Mouse (Mus musculus): ENCODE data around the gene Thnsl1.

Thnsl1 gene

DNA sequence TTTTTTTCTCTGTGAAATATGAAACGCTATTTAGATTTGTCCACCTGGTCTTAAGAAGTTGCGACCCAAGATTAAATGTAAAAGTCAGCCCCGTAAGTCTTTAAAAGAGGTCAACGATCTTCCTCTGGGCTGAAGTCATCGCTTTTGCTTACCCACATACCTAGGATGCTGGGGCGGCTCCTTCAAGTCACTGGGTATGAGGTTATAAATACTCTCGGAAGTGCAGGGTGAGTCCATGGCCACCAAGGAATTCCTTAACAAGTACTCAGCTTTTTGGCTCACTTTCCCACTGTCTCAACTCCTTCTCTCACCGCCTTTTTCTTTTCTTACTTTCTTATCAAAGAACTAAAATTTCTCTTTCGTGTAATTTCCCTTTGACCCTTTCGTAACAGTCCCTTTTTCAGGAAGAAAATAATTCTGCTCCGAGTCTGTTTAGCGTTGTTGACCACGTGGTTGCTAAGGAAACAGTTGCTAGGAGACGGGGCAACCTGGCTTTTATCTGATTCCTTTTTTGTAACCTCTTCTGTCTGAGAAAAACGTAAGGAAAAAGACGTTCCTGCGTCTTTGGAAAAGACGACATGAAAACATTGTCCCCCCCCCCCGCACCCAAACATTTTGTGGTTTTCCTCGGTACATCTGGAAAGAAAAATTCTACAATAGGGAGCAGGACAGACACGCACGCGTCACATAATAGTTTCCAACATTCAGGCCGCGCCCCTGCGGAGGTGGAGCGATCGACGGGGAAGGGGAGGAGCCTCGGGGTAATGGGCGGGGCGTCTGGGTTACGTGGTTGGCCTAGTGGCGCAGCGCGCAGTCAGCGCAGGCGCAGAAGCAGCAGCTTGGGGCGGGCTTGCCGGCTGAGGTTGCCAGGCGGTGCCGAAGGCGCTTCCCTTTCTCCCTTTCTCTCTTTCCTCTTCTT lies at the start of gene Thnsl1, which contains the start of gene Enkur:
Gene Thnsl1, plus strand, starts transcription at position 813 of the 919 bp plus-strand sequence.
Gene Enkur, minus strand, starts transcription at position 454 of the 919 bp plus-strand sequence.
- peak; percentile 99 for DNase-seq

- no peak for DNase-seq
Measured at GRCm38 (mm10) chr2:21164296-21164695, 41.2 kb upstream of the Thnsl1 start.

- no peak for DNase-seq
Measured at GRCm38 (mm10) chr2:21167916-21168315, 37.6 kb upstream of the Thnsl1 start.

DNA sequence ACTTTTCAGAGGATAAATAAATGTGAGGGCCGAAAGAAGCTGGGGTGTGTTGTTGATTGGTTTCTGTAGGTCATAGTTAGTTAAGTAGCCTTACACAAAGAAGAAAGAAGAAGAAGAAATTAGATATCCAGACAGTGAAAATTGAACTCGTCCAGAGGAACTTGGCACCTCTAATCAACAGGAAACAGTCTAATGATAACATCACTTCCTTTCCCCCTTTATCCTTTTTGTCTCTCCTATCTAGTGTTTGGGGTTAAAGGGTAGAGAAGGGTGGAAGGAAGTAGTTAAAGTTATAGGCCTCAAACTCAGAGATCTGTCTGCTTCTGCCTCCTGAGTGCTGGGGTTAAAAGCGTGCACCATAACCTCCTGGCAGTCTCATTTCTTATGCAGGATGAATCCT lies 32.7 kb upstream of the Thnsl1 start:
- no peak for DNase-seq

DNA sequence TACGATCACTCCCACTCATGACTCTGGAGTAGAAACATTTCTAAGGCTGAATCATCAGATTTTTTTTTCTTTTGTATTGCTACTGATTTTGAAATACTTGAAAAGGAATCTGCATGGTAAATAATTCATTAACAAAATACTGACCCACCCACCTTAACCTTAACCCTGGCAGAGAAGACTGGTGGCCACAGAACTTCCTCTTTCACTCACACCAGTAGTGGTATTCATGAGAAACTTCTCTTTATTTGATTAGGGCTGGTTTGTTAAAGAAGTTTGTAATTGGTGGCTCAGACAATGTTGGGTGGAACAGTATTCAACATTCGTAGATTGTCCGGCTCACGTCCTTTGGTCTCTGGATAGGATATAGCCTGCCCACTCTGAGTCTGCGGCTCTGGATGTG lies 26.4 kb upstream of the Thnsl1 start:
- no peak for DNase-seq

GRCm38 (mm10) chr2:21182811-21183210 lies 22.7 kb upstream of the Thnsl1 start:
- DNase-seq: no peak

- DNase-seq: peak; percentile 63
Measured at GRCm38 (mm10) chr2:21187576-21187975, 17.9 kb upstream of the Thnsl1 start.

- no peak for DNase-seq
Measured at GRCm38 (mm10) chr2:21188610-21189009, 16.9 kb upstream of the Thnsl1 start.

- no peak for DNase-seq
Measured at GRCm38 (mm10) chr2:21191232-21191631, 14.3 kb upstream of the Thnsl1 start.

DNA sequence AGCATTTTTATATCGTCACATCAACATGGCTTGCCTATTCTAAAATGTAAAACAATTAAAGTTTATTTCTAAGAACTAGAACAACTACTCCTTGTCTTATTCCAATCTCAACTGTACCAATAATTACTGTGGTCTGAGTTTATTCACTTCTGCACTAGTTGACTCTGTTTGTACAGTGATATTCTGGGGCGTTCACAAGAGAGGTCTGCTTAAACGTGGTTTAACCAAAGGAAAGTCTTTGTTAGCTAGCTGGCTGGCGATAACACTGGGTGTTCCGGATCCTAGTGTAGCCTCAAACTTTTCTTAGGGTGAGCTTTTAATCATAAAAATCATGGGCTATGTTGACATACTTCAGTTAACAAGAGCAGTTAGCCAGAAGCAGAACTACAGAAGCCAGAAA lies 10.3 kb upstream of the Thnsl1 start:
- DNase-seq: no peak

- DNase-seq: no peak
Measured at GRCm38 (mm10) chr2:21199051-21199450, 6.5 kb upstream of the Thnsl1 start.

DNA sequence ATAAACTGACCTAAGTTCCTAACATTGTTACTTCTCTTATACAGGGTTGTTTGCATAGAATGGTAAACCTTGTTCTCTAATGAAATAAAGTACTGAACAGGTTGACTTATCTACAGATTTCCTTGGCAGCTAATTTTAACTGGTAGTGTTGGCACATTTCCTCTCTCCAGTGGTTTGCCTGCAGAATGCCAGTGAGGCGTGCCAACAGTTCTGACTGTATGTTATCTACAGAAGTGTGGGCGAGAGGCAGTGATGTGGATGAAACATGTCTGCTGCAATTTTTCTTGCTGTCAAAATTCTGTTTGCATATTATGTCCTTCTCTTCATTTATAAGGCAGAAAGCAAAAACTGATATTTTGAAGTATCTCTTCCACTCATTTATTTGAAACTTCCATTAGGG lies 2.8 kb upstream of the Thnsl1 start:
- no peak for DNase-seq

- DNase-seq: no peak
Measured at GRCm38 (mm10) chr2:21205831-21206159, 271 bp downstream of the Thnsl1 start.

GRCm38 (mm10) chr2:21206278-21206677 lies 754 bp downstream of the Thnsl1 start:
- DNase-seq: no peak

DNA sequence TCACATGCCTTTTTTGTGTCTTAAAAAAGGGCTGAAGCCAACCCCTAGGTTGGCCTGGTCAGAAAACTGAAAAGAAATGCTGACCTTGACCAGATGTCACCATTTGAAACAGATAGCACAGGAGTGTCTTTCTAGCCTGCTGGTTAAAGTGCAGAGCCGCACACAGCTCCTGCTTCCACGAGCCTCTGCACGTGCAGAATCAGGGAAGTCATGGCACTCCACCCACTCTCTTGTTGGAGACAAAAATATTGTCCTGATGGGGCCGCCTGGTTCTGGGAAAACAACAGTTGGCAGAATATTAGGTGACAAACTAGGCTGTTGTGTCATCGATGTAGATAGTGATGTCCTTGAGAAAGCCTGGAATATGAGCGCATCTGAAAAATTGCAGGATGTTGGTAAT lies 5.8 kb downstream of the Thnsl1 start:
- DNase-seq: no peak

DNA sequence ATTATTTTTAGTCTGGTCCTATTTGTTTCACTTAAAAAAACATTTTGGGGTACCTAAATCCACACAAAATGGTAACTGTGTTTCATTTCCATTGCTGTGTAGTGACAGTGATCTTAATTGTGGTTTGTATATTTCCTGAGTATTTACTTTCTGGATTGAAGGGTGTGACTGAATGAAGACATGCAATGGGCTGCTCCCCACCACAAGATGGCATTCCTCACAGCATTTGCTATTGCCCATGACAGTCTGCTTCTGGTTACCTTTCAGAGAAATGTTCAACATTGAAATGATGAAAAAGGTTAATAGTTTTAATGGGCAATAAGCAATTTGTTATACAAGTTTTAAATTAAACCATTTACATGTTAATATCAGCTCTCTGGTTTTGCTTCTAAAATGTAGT lies 8.8 kb downstream of the Thnsl1 start:
- no peak for DNase-seq

DNA sequence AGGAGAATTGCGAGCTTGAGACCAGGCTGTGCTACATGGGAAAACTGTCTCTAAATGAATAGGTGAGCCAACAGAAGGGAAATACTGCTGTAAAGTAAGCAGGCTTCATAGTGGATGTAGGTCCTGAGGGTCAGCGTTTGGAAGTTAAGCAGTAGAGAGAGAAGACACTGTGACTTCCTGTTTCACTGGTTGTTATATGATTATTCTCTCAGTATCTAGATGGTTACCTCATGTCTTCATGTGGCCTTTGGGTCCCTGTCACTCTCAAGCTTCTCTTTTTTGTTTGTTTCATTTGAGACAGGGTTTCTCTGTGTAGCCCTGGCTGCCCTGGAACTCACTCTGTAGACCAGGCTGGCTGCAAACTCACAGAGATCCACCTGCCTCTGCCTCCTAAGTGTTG lies 9.8 kb downstream of the Thnsl1 start:
- DNase-seq: no peak

DNA sequence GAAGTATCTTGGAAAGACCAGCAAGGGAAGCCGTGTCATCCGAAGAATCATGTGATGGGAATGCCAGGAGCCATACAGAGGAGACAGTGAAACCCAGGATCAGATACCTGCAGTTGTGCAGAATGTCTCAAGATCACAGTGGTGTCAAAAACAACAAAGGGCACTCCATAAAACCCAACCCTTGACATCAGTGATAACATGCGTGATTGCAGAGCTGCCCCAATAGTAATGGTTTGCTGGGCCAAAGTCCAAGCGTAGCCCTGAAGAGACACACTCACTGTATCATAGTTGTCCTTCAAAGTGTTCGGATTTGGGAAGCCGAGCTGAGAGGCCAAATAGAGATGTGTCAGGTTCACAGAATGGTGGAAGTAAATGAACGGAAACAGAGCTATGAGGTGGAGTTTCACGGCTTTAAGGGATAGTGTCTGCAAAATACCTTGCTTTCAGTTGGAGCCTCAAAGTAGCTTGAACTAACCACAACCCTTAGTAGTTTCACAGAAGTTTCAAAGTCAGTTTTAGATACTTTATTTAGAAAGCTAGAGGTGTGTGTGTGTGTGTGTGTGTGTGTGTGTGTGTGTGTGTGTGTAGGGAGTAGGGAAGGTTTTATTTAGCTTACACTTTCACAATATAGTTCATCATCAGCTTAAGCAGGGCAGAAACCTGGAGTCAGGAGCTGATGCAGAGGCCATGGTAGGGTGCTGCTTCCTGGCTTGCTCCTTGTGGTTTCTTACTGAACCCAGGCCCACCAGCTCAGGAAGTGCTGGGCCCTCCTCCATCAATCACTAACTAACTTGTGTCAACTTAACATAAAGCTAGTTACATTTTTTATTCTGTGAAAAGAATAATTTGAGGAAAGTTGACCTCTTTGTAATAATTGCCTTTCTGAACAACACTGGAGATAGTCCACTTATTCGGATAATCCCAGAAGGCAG lies 17.2 kb downstream of the Thnsl1 start:
- DNase-seq: no peak

GRCm38 (mm10) chr2:21230276-21230675 lies 24.8 kb downstream of the Thnsl1 start:
- no peak for DNase-seq

GRCm38 (mm10) chr2:21231147-21231546 lies 25.6 kb downstream of the Thnsl1 start:
- no peak for DNase-seq

- DNase-seq: peak; percentile 33
Measured at GRCm38 (mm10) chr2:21234871-21235648, 29.5 kb downstream of the Thnsl1 start.

DNA sequence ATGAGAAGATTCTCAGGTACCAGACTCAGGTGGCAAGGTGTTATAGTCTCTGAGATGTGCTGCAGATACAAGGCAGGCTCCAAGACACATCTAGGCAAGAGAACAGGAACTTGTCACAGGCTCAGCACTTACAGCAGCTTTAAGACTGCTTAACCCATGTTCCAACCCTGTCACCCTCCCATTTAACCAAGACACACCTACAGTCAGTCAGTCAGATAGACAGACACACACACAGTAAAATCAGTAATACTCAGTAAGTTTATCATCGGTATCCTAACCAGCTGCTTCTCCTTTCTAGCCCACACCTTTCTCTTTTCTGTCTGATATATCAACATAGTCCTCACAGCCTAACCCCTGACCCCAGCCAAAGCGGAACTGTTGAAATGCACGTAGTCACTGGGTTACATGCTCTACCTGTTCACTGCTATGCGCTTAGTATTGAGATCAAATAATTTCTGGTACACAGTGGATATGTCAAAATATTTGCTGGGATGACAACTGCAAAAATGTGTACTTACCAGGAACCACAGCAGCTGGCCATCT lies 30.4 kb downstream of the Thnsl1 start:
- DNase-seq: no peak

- DNase-seq: no peak
Measured at GRCm38 (mm10) chr2:21236846-21237245, 31.3 kb downstream of the Thnsl1 start.
